Mouse (Mus musculus) neural tube, embryonic 14.5 days (tissue): Measurements from ENCODE around the gene Gng8. TPM values are rescaled to one million over a fixed set of nuclear protein-coding genes. Genes with fewer than 3 reads are reported as not detected.

Source experiments
- ATAC-seq: fragments of 200-750 bp; cut with Nextera tagmentation; 2 replicates; pipeline ENCODE4 v1.8.0; 2017; ENCODE audit warnings: low read depth, mild to moderate bottlenecking, moderate TSS enrichment, moderate library complexity
- H3K27ac ChIP-seq: fragments of 300-500 bp; sonication (generic); 2 replicates; pipeline ENCODE4 v1.5.1; 2014; ENCODE audit warnings: low read depth, mild to moderate bottlenecking, control low read depth, low read length, moderate library complexity, mixed read lengths
- H3K27me3 ChIP-seq: fragments of 300-500 bp; sonication (generic); 2 replicates; pipeline ENCODE4 v1.6.1; 2014; ENCODE audit warnings: low read length; ENCODE audit not compliant: control insufficient read depth, insufficient read depth
- H3K36me3 ChIP-seq: fragments of 300-500 bp; sonication (generic); 2 replicates; pipeline ENCODE4 v1.6.1; 2014; ENCODE audit warnings: low read length, mixed read lengths; ENCODE audit not compliant: control insufficient read depth, insufficient read depth
- H3K4me1 ChIP-seq: fragments of 300-500 bp; sonication (generic); 2 replicates; pipeline ENCODE4 v1.6.1; 2014; ENCODE audit warnings: low read length; ENCODE audit not compliant: control insufficient read depth, insufficient read depth
- H3K4me2 ChIP-seq: fragments of 300-500 bp; sonication (generic); 2 replicates; pipeline ENCODE4 v1.6.1; 2014; ENCODE audit warnings: mild to moderate bottlenecking, low read depth, low read length, control low read depth
- H3K4me3 ChIP-seq: fragments of 300-500 bp; sonication (generic); 2 replicates; pipeline ENCODE4 v1.5.1; 2014; ENCODE audit warnings: low read depth, low read length, control low read depth, mixed read lengths
- H3K9ac ChIP-seq: fragments of 300-500 bp; sonication (generic); replicated peaks from 2 replicates; pipeline ENCODE4 v1.6.1; 2014; ENCODE audit warnings: low read depth, mild to moderate bottlenecking, control low read depth, low read length, mixed read lengths
- H3K9me3 ChIP-seq: fragments of 300-500 bp; sonication (generic); 2 replicates; pipeline ENCODE4 v1.6.1; 2016; ENCODE audit warnings: low read length; ENCODE audit not compliant: control insufficient read depth
- WGBS: fragments of 180-500 bp; shearing (Covaris S2); extraction: QIAGEN DNeasy Blood & Tissue Kit; methylation state at CpG from one replicate; pipeline ENCODE4 v1.1.7; 2014; 5-methylcytosine and 5-hydroxymethylcytosine counted together
- polyA plus RNA-seq: library from polyadenylated mRNA; unstranded; fragments of >200 nt; fragmentation: Nextera tagmentation; extraction: Ambion mirVana; gene quantifications from 2 replicates; pipeline ENCODE4 v1.2.1, GENCODE M21; 2014

Gene Gng8
- polyA plus RNA-seq, 1 experiment from 2014 or later: 0.39 TPM

GRCm38 (mm10) chr7:16880615-16881014 lies 11.0 kb upstream of the Gng8 start:
- peaks cover 8% of the 10 kb centered on the region; the same call in 1 of the 2 replicates for H3K36me3 ChIP-seq
- no peak for ATAC-seq
- no peak overlapping the region for H3K4me3 ChIP-seq
- H3K9me3 ChIP-seq: no peaks in the 10 kb centered on the region
- H3K4me1 ChIP-seq: peaks cover 14% of the 10 kb centered on the region
- 13% methylated on average over 5 of the region's 5 CpGs for WGBS
- no peak overlapping the region for H3K4me2 ChIP-seq
- H3K9ac ChIP-seq: no peak overlapping the region
- peaks cover 14% of the 10 kb centered on the region for H3K27me3 ChIP-seq
- no peak overlapping the region for H3K27ac ChIP-seq

GRCm38 (mm10) chr7:16883162-16883561 lies 8.4 kb upstream of the Gng8 start:
- H3K36me3 ChIP-seq: peaks cover 8% of the 10 kb centered on the region; the same call in 1 of the 2 replicates
- ATAC-seq: no peak
- no peak overlapping the region for H3K27ac ChIP-seq
- H3K4me1 ChIP-seq: no peaks in the 10 kb centered on the region
- no peaks in the 10 kb centered on the region for H3K9me3 ChIP-seq
- no peak overlapping the region for H3K4me3 ChIP-seq
- WGBS: 93% methylated on average over 6 of the region's 6 CpGs
- H3K4me2 ChIP-seq: no peak overlapping the region
- H3K9ac ChIP-seq: no peak overlapping the region
- peaks cover 14% of the 10 kb centered on the region for H3K27me3 ChIP-seq

- H3K27ac ChIP-seq: no peak overlapping the region
- no peak overlapping the region for H3K9ac ChIP-seq
- H3K9me3 ChIP-seq: no peaks in the 10 kb centered on the region
- 58% methylated on average over 4 of the region's 4 CpGs for WGBS
- H3K4me3 ChIP-seq: no peak overlapping the region
- H3K27me3 ChIP-seq: peaks cover 14% of the 10 kb centered on the region
- peaks cover 6% of the 10 kb centered on the region; the same call in 1 of the 2 replicates for H3K36me3 ChIP-seq
- no peak for ATAC-seq
- H3K4me1 ChIP-seq: no peaks in the 10 kb centered on the region
- no peak overlapping the region for H3K4me2 ChIP-seq
These were observed 7.3 kb upstream of the Gng8 start for GRCm38 (mm10) chr7:16884334-16884733.

GRCm38 (mm10) chr7:16885271-16885776 lies 6.3 kb upstream of the Gng8 start:
- ATAC-seq: no peak
- H3K9me3 ChIP-seq: no peaks in the 10 kb centered on the region
- 10% methylated on average over 58 of the region's 95 CpGs for WGBS
- no peaks in the 10 kb centered on the region for H3K4me1 ChIP-seq
- peaks cover 6% of the 10 kb centered on the region; the same call in 1 of the 2 replicates for H3K36me3 ChIP-seq
- no peak overlapping the region for H3K9ac ChIP-seq
- peaks cover 14% of the 10 kb centered on the region for H3K27me3 ChIP-seq
- peak overlapping the region; percentile 20; the same call in 1 of the 2 replicates for H3K4me2 ChIP-seq
- H3K4me3 ChIP-seq: peak overlapping the region; percentile 19; the same call in 1 of the 2 replicates
- H3K27ac ChIP-seq: no peak overlapping the region

GRCm38 (mm10) chr7:16885905-16886304 lies 5.7 kb upstream of the Gng8 start:
- no peak for ATAC-seq
- Histone ChIP-seq H3K4me2 (no peak overlapping the region), H3K4me3 (no peak overlapping the region), H3K27me3 (peaks cover 16% of the 10 kb centered on the region), H3K9ac (no peak overlapping the region), H3K4me1 (no peaks in the 10 kb centered on the region), H3K9me3 (no peaks in the 10 kb centered on the region), H3K27ac (no peak overlapping the region), H3K36me3 (peaks cover 6% of the 10 kb centered on the region; the same call in 1 of the 2 replicates)
- WGBS: 40% methylated on average over 58 of the region's 59 CpGs

GRCm38 (mm10) chr7:16890536-16890935 lies 1.1 kb upstream of the Gng8 start:
- no peak overlapping the region for H3K4me3 ChIP-seq
- no peak overlapping the region for H3K4me2 ChIP-seq
- peaks cover 8% of the 10 kb centered on the region for H3K27me3 ChIP-seq
- no peak for ATAC-seq
- H3K27ac ChIP-seq: no peak overlapping the region
- no peaks in the 10 kb centered on the region for H3K9me3 ChIP-seq
- H3K4me1 ChIP-seq: peaks cover 11% of the 10 kb centered on the region; the same call in 1 of the 2 replicates
- no peak overlapping the region for H3K9ac ChIP-seq
- WGBS: 44% methylated on average over 6 of the region's 6 CpGs
- 0 out of 2 replicates have a peak, but pooled peaks cover under 1% of the 10 kb centered on the region for H3K36me3 ChIP-seq

GRCm38 (mm10) chr7:16890944-16891343 lies 642 bp upstream of the Gng8 start:
- H3K4me2 ChIP-seq: peak overlapping the region; percentile 55; the same call in 1 of the 2 replicates
- H3K36me3 ChIP-seq: no peaks in the 10 kb centered on the region
- H3K9ac ChIP-seq: no peak overlapping the region
- no peak overlapping the region for H3K27ac ChIP-seq
- 3% methylated on average over 23 of the region's 23 CpGs for WGBS
- no peak overlapping the region for H3K4me3 ChIP-seq
- H3K4me1 ChIP-seq: peaks cover 11% of the 10 kb centered on the region; the same call in 1 of the 2 replicates
- H3K9me3 ChIP-seq: no peaks in the 10 kb centered on the region
- H3K27me3 ChIP-seq: peaks cover 8% of the 10 kb centered on the region
- no peak for ATAC-seq

GRCm38 (mm10) chr7:16892352-16892730 lies 755 bp downstream of the Gng8 start:
- Histone ChIP-seq H3K9ac (no peak overlapping the region; the same call in 1 of the 2 replicates), H3K36me3 (no peaks in the 10 kb centered on the region), H3K4me2 (peak overlapping the region; percentile 55), H3K27me3 (peaks cover 8% of the 10 kb centered on the region), H3K4me1 (peaks cover 11% of the 10 kb centered on the region; the same call in 1 of the 2 replicates), H3K4me3 (no peak overlapping the region; the same call in 1 of the 2 replicates), H3K9me3 (no peaks in the 10 kb centered on the region), H3K27ac (no peak overlapping the region)
- ATAC-seq: peak; percentile 1; the same call in 1 of the 2 replicates
- WGBS: 46% methylated on average over 9 of the region's 9 CpGs

GRCm38 (mm10) chr7:16893612-16894011 lies 2.0 kb downstream of the Gng8 start:
- H3K27ac ChIP-seq: no peak overlapping the region
- no peak for ATAC-seq
- no peak overlapping the region for H3K4me2 ChIP-seq
- H3K4me1 ChIP-seq: peaks cover 11% of the 10 kb centered on the region; the same call in 1 of the 2 replicates
- no peak overlapping the region for H3K4me3 ChIP-seq
- no peaks in the 10 kb centered on the region for H3K9me3 ChIP-seq
- no peaks in the 10 kb centered on the region for H3K36me3 ChIP-seq
- no peak overlapping the region for H3K9ac ChIP-seq
- peaks cover 8% of the 10 kb centered on the region for H3K27me3 ChIP-seq
- 5% methylated on average over 6 of the region's 6 CpGs for WGBS
